Mouse (Mus musculus) erythroblast, embryonic 14.5 days (primary cell): ENCODE data around the gene Nr1d2.

Source experiments
- GATA1 ChIP-seq: IDR thresholded peaks from 2 replicates; pipeline ENCODE4 v1.6.1; 2012; ENCODE audit warnings: low read length, inconsistent platforms, mixed read lengths
- TAL1 ChIP-seq: IDR thresholded peaks from 3 replicates; pipeline ENCODE4 v1.6.1; 2012; ENCODE audit warnings: low read length, inconsistent platforms, mixed read lengths

DNA sequence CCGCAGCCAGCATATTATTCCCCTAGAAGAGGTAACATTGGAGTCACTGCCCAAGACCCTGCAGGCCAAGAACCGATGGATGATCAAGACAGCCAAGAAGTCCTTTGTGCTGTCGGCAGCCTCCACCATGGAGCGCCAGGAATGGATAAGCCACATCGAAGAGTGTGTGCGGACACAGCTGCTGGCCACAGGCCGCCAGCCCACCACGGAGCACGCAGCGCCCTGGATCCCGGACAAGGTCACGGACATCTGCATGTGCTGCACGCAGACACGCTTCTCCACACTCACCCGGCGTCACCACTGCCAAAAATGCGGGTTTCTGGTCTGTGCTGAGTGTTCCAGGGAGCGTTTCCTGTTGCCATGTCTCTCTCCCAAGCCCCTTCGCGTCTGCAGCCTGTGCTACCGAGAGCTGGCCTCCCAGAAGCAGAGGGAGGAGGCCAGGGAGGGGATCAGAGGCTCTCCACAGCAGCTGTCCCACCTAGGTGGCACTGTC, 3.8 kb upstream of the Nr1d2 start:
- TF ChIP-seq GATA1: no peak
- TF ChIP-seq TAL1: no peak
